Mouse (Mus musculus): Measurements from ENCODE around the gene Akap11.
"Not testable (repeated sequence)": the region's sequence is repeated elsewhere in the genome, so short reads cannot be mapped to it uniquely, and the experiment has no call there.

Akap11 gene

DNA sequence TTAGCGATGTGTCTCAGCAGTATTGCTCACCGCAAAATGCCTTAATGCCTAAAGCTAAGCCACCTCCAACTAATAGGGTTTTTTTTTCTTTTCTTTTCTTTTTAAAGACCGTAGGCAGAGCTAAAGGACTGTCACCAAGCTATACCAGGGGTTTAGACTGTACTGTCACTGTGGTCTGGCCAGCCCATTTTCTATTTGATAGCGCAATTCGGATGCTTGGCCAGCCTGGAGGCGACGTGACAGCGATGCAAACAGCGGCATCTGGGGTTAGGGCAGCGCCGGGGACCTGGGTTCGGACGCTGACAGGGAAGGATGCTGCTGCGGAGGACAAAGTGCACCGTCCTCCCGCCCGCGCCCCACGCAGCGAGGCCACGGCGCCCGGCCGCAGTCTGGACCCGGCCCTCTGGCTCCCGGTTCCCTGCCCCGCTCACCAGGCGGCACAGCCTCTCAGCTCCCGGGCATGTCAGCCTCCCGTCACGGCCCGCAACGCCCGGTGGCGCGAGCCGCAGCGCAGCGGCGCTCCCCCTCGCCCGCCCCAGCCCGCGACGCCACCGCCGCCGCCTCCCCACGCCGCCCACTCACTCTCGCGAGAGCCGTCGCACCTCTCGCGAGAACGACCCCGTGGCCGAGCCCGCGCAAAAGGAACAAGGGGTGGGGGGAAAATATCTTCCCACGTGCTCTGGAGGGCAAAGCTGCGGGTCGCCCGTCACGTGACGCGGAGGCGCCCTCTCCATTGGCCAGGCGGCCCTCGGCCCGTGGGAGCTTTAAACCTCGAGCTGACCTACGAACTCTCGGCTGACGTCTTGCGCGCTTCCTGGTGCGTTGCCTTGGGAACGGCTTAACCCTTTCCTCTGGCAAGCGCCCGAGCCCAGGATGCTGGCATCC lies at the start of gene Akap11:
Gene Akap11, minus strand, starts transcription at position 528 of the 885 bp plus-strand sequence.
- DNase-seq (ENCODE audit: extremely low spot score), result peak; percentile 97

- DNase-seq (ENCODE audit: extremely low spot score), result no peak
These were observed 47.6 kb upstream of the Akap11 start for GRCm38 (mm10) chr14:78584222-78584621.

- DNase-seq (ENCODE audit: extremely low spot score), result no peak
These were observed 46.6 kb upstream of the Akap11 start for GRCm38 (mm10) chr14:78583168-78583567.

DNA sequence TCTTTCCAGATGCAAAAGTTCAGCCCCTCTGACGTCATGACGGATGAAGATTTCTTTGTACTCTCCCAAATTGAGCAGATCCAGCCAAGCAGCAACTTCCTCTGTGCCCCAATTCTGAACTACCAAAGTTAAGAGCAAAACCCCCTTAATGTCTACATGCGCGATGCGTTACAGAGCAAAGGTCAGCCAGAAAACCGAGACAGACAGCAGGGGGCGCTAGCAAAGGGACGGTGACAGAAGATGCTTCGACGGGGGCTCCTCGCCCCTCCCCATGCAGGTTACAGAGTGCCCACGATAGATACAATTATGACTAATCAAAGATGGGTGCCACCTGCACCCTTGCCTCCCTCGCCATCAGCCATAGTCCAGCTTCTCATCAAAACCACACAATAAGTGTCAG lies 39.3 kb upstream of the Akap11 start:
- peak; percentile 2 for DNase-seq (ENCODE audit: extremely low spot score)

GRCm38 (mm10) chr14:78568410-78568809 lies 31.8 kb upstream of the Akap11 start:
- DNase-seq (ENCODE audit: extremely low spot score), result no peak

DNA sequence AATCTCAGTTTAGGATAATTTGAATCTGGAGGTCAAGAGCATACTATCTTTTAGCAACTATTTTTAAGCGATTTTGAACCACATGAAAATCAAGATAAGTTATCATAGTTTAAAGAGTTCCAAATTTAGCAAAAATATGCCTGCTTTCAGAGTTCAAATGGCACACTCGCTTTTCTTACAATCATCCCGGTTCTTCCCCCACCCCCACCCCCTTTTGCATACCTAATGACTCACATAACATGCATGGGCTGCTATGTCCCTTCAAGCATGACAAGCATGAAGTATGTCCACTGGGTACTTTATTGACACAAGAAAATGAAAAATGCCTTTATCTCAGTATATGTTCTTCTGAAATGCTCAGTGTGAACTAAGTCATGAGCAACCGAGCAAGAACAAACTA lies 29.8 kb upstream of the Akap11 start:
- DNase-seq (ENCODE audit: extremely low spot score), result no peak

- DNase-seq (ENCODE audit: extremely low spot score), result no peak
These were observed 27.7 kb upstream of the Akap11 start for GRCm38 (mm10) chr14:78564292-78564691.

DNA sequence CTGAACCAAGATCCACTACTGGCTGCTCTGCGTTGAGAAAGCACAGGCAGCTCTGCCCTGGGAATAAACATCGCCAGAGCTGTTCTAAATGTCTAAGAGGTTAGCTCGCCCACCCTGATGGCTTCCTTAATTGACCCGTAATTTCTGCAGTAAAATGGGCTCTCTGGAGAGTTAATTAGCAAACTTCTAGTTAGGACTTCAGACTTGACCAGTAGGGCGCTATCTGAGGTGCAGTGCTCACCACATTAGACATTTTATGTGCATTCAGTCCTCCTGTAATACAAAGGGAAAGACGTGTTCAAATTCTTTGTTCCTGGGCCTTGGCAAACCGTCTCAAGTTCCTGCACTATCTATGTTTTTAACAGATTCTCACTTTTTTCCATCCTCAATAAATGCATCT lies 26.6 kb upstream of the Akap11 start:
- DNase-seq (ENCODE audit: extremely low spot score), result no peak

DNA sequence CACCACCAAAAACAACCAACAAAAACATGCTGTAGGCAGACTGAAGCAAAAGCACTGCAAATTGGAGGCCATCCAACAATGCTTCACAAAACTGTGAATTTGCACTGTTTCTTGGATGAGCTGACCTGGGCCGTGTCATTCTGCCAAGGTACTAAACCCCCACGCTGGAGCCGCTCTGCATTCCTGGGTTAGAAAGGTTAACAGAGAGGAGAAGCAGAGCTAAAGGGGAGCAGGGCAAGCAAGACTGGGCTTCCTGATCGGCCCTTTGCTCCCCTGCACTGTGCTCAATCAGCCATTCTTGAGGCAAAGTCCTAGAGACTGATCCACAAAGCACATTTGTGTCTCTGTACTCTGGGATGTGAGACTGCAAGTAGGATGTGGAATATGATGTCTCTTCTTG lies 25.5 kb upstream of the Akap11 start:
- DNase-seq (ENCODE audit: extremely low spot score), result no peak

DNA sequence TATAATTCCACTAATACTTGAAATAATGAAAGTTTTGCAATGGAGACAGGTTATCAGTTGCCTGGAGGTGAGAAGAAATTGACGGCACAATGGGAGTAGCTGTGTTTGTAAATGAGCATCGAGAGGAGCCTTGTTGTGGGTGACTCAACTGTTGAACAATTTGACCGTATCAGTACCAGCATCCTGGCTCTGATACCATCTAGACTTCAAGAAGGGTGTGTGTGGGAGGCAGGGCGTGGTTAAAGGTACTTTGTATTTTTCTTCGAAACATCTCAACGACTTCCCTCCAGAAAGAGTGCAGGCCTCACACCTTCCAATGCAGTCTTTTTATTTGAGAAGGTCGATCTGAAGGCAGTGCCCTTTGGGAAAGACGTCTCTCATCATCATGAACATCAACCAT lies 22.4 kb upstream of the Akap11 start:
- no peak for DNase-seq (ENCODE audit: extremely low spot score)

DNA sequence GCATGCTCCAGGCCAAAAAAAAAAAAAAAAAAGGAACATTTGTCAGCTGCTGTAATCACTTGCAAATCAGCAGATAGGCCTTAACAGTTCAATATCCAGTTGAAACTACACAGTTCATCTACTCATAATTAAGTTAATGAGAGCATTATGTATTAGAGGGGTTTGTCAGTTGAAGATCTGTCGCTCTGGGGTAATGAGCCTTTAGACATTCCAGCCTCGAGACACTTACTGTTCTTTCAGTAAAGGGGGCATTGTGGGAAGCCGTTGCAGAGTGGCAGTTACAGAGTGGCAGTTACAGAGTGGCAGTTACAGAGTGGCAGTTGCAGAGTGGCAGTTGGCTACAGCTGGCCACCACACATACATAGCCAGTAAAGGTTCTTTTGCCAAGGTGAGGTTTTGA lies 18.2 kb upstream of the Akap11 start:
- DNase-seq (ENCODE audit: extremely low spot score), result not testable (repeated sequence)

DNA sequence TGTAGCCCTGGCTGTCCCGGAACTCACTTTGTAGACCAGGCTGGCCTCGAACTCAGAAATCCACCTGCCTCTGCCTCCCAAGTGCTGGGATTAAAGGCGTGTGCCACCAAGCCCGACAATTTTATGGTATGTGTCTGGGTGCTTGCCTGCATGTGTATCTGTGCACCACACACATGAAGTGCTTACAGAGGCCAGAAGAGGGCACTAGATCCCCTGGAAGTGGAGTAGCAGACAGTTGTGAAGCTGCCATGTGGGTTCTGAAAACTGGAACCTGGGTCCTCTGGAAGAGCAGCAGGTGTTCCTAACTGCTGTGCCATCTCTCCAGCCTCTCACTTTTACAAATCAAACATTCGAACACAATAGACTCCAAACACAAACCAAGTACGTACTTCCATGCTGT lies 17.1 kb upstream of the Akap11 start:
- DNase-seq (ENCODE audit: extremely low spot score), result no peak

DNA sequence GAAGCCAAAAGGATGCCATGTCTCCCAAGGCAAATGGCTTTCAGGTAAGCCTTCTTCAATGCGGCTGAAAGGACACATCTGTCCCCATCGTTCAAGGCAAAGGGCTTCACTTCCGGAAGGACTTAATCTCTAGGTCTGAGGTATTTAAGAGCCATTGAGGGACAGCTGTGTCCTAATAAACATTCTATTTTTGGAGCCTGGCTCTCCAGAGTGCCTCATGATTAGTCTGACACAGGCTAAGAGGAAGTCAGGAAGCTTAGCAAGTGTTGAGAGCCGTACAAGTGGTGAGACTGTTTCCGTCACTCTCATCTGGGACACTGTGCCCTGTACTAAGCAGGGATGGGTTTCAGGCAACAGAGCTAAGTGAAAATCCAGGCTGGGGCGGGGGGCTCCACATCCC lies 12.2 kb upstream of the Akap11 start:
- no peak for DNase-seq (ENCODE audit: extremely low spot score)

GRCm38 (mm10) chr14:78541319-78541718 lies 4.7 kb upstream of the Akap11 start:
- DNase-seq (ENCODE audit: extremely low spot score), result no peak

DNA sequence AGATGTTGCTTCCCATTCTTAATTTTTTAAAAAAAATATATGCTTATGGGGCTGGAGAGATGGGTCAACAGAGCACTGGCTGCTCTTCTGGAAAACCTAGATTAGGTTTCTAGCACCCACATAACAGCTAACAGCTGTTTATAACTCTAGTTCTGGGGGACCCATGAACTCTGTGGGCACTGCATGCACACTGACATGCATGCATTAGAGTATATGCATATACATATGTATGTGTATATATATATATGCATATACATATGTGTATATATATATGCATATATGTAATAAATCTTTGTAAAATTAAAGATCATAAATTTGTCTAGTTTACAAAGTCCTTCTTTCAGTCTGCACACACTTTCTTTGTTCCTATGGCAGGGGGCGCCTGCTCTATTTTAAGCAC lies 3.2 kb upstream of the Akap11 start:
- no peak for DNase-seq (ENCODE audit: extremely low spot score)

DNA sequence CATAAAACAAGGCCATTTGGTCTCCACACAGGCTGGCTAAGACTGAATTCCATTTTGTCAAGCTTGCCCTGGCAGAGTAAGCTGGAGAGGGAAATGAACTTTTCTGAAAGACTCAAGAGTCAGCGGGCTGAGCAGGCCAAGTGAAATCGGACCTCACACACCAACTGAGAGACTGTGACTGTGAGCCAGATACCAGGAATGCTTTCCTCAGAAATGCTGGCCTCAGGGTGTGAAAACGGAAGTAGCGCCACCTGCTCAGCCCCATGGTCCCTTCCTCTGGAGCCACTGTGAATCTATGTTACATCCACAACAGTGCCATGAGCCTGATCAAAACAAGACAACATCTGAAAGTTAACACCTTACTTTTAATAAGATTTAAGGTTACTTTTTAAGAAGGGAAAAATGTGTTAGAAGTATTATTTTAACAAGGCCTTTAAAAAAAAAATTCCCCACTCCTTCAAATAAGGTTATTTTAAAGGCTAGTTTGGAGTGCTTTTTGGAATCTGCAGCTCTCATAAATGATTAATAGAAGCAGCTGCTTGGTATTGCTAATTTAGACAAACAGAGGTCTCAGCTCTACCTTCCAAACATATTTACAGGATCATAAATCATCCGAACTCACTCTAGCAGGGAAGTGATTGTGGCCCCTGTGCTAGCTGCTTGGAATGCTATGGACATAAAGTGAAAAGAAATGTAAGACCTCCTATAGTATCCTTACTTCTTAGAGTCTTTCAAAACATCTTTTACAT lies 2.1 kb upstream of the Akap11 start:
- DNase-seq (ENCODE audit: extremely low spot score), result peak; percentile 29

- peak; percentile 30 for DNase-seq (ENCODE audit: extremely low spot score)
These were observed 943 bp upstream of the Akap11 start for GRCm38 (mm10) chr14:78537551-78537950.

GRCm38 (mm10) chr14:78535366-78535765 lies 1.2 kb downstream of the Akap11 start:
- no peak for DNase-seq (ENCODE audit: extremely low spot score)

GRCm38 (mm10) chr14:78534651-78535050 lies 2.0 kb downstream of the Akap11 start:
- no peak for DNase-seq (ENCODE audit: extremely low spot score)

GRCm38 (mm10) chr14:78533701-78534100 lies 2.9 kb downstream of the Akap11 start:
- DNase-seq (ENCODE audit: extremely low spot score), result no peak

GRCm38 (mm10) chr14:78532345-78532744 lies 4.3 kb downstream of the Akap11 start:
- no peak for DNase-seq (ENCODE audit: extremely low spot score)

- no peak for DNase-seq (ENCODE audit: extremely low spot score)
These were observed 6.4 kb downstream of the Akap11 start for GRCm38 (mm10) chr14:78530256-78530655.

Data from embryo, embryonic 9.5 days (tissue).